Mouse (Mus musculus): ENCODE results near the gene C2cd4d. TPM values are rescaled to one million over a fixed set of nuclear protein-coding genes. Genes with fewer than 3 reads are reported as not detected.

Gene C2cd4d
- polyA plus RNA-seq, 1 experiment from 2014 or later: 0.52 TPM

DNA sequence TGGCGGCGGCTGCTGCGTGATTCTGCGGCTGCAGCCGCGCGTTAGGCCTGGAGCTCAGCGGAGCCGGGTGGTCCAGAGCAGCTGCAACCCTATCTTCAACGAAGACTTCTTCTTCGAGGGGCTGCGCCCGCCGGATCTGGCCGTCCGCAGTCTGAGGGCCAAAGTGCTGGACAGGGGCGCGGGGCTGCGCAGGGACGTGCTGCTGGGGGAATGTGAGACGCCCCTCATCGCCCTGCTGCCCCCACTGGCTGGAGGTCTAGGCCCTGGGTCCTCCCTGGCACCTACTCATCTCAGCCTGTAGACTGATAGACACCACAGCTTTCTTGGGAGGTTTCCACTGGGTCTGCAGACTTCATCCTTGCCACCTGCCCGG lies 1.9 kb downstream of the C2cd4d start:
- Histone ChIP-seq H3K4me2 (peak overlapping the region; percentile 96), H3K27ac (replicated peaks) (no peak overlapping the region), H3K4me3 (peak overlapping the region; percentile 65), H3K36me3 (no peaks in the 10 kb centered on the region), H3K9me3 (peaks cover 4% of the 10 kb centered on the region; the same call in 1 of the 2 replicates), H3K27me3 (replicated peaks) (peaks cover 66% of the 10 kb centered on the region), H3K4me1 (peaks cover 5% of the 10 kb centered on the region), H3K9ac (peak overlapping the region; percentile 84)
- no peak for ATAC-seq (ENCODE audit: extremely low read depth, insufficient number of reproducible peaks, low FRiP score, low TSS enrichment)
- 5% methylated on average over 23 of the region's 23 CpGs for WGBS

DNA sequence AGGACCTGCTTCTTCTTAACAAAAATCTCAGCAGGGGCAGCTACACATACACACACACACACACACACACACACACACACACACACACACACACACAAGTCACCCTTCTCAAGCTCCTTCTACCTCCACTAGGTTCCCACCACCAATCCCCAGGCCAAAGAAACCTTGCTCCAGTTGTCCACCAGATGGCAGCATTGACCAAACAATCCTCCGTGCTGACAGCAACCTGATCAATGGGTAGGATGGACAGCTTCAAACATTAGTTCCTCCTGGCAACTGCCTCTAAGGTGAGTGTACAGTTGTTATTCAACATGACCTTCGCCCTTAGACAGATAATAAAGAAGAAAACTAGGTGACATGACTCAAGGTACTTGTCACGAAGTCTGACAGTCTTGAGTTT lies 4.5 kb downstream of the C2cd4d start:
- no peak for ATAC-seq (ENCODE audit: extremely low read depth, insufficient number of reproducible peaks, low FRiP score, low TSS enrichment)
- Histone ChIP-seq H3K4me2 (no peak overlapping the region), H3K9me3 (peaks cover 4% of the 10 kb centered on the region; the same call in 1 of the 2 replicates), H3K36me3 (no peaks in the 10 kb centered on the region), H3K4me1 (peaks cover 15% of the 10 kb centered on the region), H3K27ac (replicated peaks) (no peak overlapping the region), H3K9ac (no peak overlapping the region), H3K27me3 (replicated peaks) (peaks cover 48% of the 10 kb centered on the region), H3K4me3 (no peak overlapping the region)
- WGBS: 20% methylated on average over 3 of the region's 3 CpGs

GRCm38 (mm10) chr3:94367511-94367910 lies 5.3 kb downstream of the C2cd4d start:
- H3K27ac ChIP-seq (replicated peaks): no peak overlapping the region
- no peaks in the 10 kb centered on the region for H3K36me3 ChIP-seq
- H3K4me3 ChIP-seq: no peak overlapping the region
- no peak for ATAC-seq (ENCODE audit: extremely low read depth, insufficient number of reproducible peaks, low FRiP score, low TSS enrichment)
- H3K27me3 ChIP-seq (replicated peaks): peaks cover 41% of the 10 kb centered on the region
- 66% methylated on average over 6 of the region's 6 CpGs for WGBS
- H3K4me1 ChIP-seq: peaks cover 23% of the 10 kb centered on the region
- peaks cover 4% of the 10 kb centered on the region; the same call in 1 of the 2 replicates for H3K9me3 ChIP-seq
- no peak overlapping the region for H3K4me2 ChIP-seq
- H3K9ac ChIP-seq: no peak overlapping the region

DNA sequence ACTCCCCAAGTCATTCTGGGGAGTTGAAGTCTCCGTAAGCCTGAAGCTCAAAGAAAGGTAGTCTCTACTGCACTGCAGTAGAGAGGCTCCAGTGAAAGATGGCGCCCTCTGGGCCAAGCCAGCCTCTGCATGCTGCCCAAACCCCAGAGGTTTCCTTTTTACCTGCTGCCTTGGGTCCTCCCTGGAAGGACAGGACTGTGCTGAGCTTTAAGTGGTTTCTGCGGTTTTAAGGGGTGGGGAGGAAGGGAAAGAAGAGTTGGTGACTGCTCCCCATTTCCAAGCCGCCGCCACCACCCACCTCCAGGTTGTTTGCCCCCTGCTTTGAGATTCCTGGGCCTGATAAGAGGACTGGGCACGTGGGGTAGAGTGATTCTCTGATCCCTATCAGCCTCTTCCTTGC lies 6.4 kb downstream of the C2cd4d start:
- no peak for ATAC-seq (ENCODE audit: extremely low read depth, insufficient number of reproducible peaks, low FRiP score, low TSS enrichment)
- H3K4me2 ChIP-seq: no peak overlapping the region
- 60% methylated on average over 6 of the region's 6 CpGs for WGBS
- H3K4me3 ChIP-seq: no peak overlapping the region
- H3K4me1 ChIP-seq: peaks cover 28% of the 10 kb centered on the region
- H3K9ac ChIP-seq: no peak overlapping the region
- H3K27ac ChIP-seq (replicated peaks): no peak overlapping the region
- H3K9me3 ChIP-seq: peaks cover 4% of the 10 kb centered on the region; the same call in 1 of the 2 replicates
- no peaks in the 10 kb centered on the region for H3K36me3 ChIP-seq
- peaks cover 32% of the 10 kb centered on the region for H3K27me3 ChIP-seq (replicated peaks)

GRCm38 (mm10) chr3:94369709-94370108 lies 7.5 kb downstream of the C2cd4d start:
- Histone ChIP-seq H3K36me3 (no peaks in the 10 kb centered on the region), H3K27ac (replicated peaks) (no peak overlapping the region), H3K9ac (no peak overlapping the region), H3K27me3 (replicated peaks) (peaks cover 28% of the 10 kb centered on the region), H3K4me2 (no peak overlapping the region), H3K4me1 (peaks cover 39% of the 10 kb centered on the region), H3K9me3 (peaks cover 3% of the 10 kb centered on the region; the same call in 1 of the 2 replicates), H3K4me3 (no peak overlapping the region)
- WGBS: 32% methylated on average over 2 of the region's 2 CpGs
- no peak for ATAC-seq (ENCODE audit: extremely low read depth, insufficient number of reproducible peaks, low FRiP score, low TSS enrichment)

GRCm38 (mm10) chr3:94371637-94372036 lies 9.4 kb downstream of the C2cd4d start:
- peak overlapping the region; percentile 35 for H3K4me3 ChIP-seq

DNA sequence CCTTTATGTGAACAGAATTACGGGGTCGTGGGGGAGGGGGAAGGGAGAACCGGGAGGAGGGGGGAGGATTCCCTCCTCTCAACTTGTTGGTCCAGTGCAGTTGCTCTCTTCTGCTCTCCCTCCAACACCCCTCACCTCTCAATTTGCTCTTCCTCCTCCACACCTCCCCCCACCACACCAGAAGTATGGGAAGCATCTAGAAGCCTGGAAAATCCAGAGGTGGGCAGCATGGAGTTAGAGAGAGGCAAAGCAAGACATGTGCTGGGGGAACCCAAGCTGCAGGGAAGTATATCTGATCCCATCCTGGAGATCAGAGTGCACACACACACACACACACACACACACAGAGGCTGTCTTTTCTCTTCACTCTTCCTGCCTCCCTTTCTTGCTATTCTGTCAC lies 9.8 kb downstream of the C2cd4d start:
- peak overlapping the region; percentile 63; the same call in 1 of the 2 replicates for H3K9ac ChIP-seq

More at GRCm38 (mm10) chr3:94371637-94372036, 9.4 kb downstream of the C2cd4d start:
- peaks cover 39% of the 10 kb centered on the region for H3K4me1 ChIP-seq
- 3% methylated on average over 11 of the region's 11 CpGs for WGBS
- H3K9ac ChIP-seq: peak overlapping the region; percentile 63; the same call in 1 of the 2 replicates
- no peaks in the 10 kb centered on the region for H3K9me3 ChIP-seq
- no peak for ATAC-seq (ENCODE audit: extremely low read depth, insufficient number of reproducible peaks, low FRiP score, low TSS enrichment)
- H3K36me3 ChIP-seq: no peaks in the 10 kb centered on the region
- no peak overlapping the region; the same call in 1 of the 2 replicates for H3K27ac ChIP-seq (replicated peaks)
- peaks cover 27% of the 10 kb centered on the region for H3K27me3 ChIP-seq (replicated peaks)
- H3K4me2 ChIP-seq: peak overlapping the region; percentile 67

GRCm38 (mm10) chr3:94372641-94373040 lies 10.4 kb downstream of the C2cd4d start, which contains the start of gene Rorc:
Gene Rorc (plus strand): TSS chr3:94372794.
- ATAC-seq (ENCODE audit: extremely low read depth, insufficient number of reproducible peaks, low FRiP score, low TSS enrichment): no peak
- H3K36me3 ChIP-seq: no peaks in the 10 kb centered on the region
- no peak within 1 kb of the TSS; the same call in 1 of the 2 replicates for H3K27ac ChIP-seq (replicated peaks)
- H3K9me3 ChIP-seq: no peaks in the 10 kb centered on the region
- H3K4me3 ChIP-seq: peak within 1 kb of the TSS; percentile 38
- H3K4me2 ChIP-seq: peak within 1 kb of the TSS; percentile 68
- H3K9ac ChIP-seq: peak within 1 kb of the TSS; percentile 63
- WGBS: 22% methylated on average over 5 of the region's 5 CpGs
- peaks cover 35% of the 10 kb centered on the region for H3K27me3 ChIP-seq (replicated peaks)
- H3K4me1 ChIP-seq: peaks cover 43% of the 10 kb centered on the region

More for the DNA sequence above, 9.8 kb downstream of the C2cd4d start:
- no peak for ATAC-seq (ENCODE audit: extremely low read depth, insufficient number of reproducible peaks, low FRiP score, low TSS enrichment)
- Histone ChIP-seq H3K4me1 (peaks cover 39% of the 10 kb centered on the region), H3K4me3 (peak overlapping the region; percentile 35), H3K27me3 (replicated peaks) (peaks cover 31% of the 10 kb centered on the region), H3K9me3 (no peaks in the 10 kb centered on the region), H3K36me3 (no peaks in the 10 kb centered on the region), H3K27ac (replicated peaks) (no peak overlapping the region; the same call in 1 of the 2 replicates), H3K4me2 (peak overlapping the region; percentile 67)
- WGBS: 4% methylated on average over 3 of the region's 3 CpGs

DNA sequence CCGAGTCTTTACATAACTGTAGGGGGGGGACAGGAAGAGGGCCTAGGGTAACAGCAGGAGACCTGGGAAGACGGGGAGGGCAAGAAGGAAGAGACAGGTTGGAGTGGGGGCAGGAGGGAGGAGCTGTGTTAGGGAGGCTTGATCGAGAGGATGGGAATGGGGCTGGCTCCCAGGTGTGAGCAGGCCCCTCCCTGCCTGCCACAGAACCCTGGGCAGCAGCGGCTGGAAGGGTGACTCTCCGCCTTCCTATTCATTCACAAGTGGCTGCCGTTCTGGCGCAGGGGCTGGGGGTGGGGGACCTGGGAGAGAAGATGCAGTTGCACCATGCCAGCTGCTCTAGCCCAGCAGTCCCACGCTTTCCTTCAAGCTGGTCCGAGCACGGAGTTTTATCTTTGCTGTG lies 10.9 kb downstream of the C2cd4d start:
- peak; percentile 37; the same call in 1 of the 2 replicates for ATAC-seq (ENCODE audit: extremely low read depth, insufficient number of reproducible peaks, low FRiP score, low TSS enrichment)
- Histone ChIP-seq H3K27me3 (replicated peaks) (peaks cover 35% of the 10 kb centered on the region), H3K36me3 (no peaks in the 10 kb centered on the region), H3K4me2 (peak overlapping the region; percentile 68), H3K9ac (peak overlapping the region; percentile 48), H3K27ac (replicated peaks) (no peak overlapping the region), H3K9me3 (no peaks in the 10 kb centered on the region), H3K4me1 (peaks cover 43% of the 10 kb centered on the region), H3K4me3 (peak overlapping the region; percentile 38)
- WGBS: 3% methylated on average over 10 of the region's 10 CpGs

GRCm38 (mm10) chr3:94373597-94374011 lies 11.4 kb downstream of the C2cd4d start:
- WGBS: 1% methylated on average over 5 of the region's 5 CpGs
- H3K36me3 ChIP-seq: no peaks in the 10 kb centered on the region

GRCm38 (mm10) chr3:94374636-94375035 lies 12.4 kb downstream of the C2cd4d start:
- peaks cover 35% of the 10 kb centered on the region for H3K27me3 ChIP-seq (replicated peaks)
- no peak overlapping the region for H3K9ac ChIP-seq
- no peaks in the 10 kb centered on the region for H3K9me3 ChIP-seq
- H3K27ac ChIP-seq (replicated peaks): no peak overlapping the region
- H3K36me3 ChIP-seq: no peaks in the 10 kb centered on the region
- no peak for ATAC-seq (ENCODE audit: extremely low read depth, insufficient number of reproducible peaks, low FRiP score, low TSS enrichment)
- H3K4me1 ChIP-seq: peaks cover 42% of the 10 kb centered on the region
- no peak overlapping the region for H3K4me2 ChIP-seq
- H3K4me3 ChIP-seq: no peak overlapping the region

More at GRCm38 (mm10) chr3:94373597-94374011, 11.4 kb downstream of the C2cd4d start:
- Histone ChIP-seq H3K9ac (peak overlapping the region; percentile 48), H3K4me1 (peaks cover 43% of the 10 kb centered on the region), H3K4me2 (peak overlapping the region; percentile 68), H3K27me3 (replicated peaks) (peaks cover 35% of the 10 kb centered on the region), H3K9me3 (no peaks in the 10 kb centered on the region), H3K27ac (replicated peaks) (no peak overlapping the region), H3K4me3 (peak overlapping the region; percentile 38)
- ATAC-seq (ENCODE audit: extremely low read depth, insufficient number of reproducible peaks, low FRiP score, low TSS enrichment): 0 out of 2 replicates have a peak, but pooled peaks have one; percentile 19

- Histone ChIP-seq H3K9me3 (no peaks in the 10 kb centered on the region), H3K9ac (no peak overlapping the region), H3K4me1 (peaks cover 39% of the 10 kb centered on the region), H3K36me3 (no peaks in the 10 kb centered on the region), H3K4me3 (no peak overlapping the region), H3K27ac (replicated peaks) (no peak overlapping the region), H3K4me2 (no peak overlapping the region), H3K27me3 (replicated peaks) (peaks cover 35% of the 10 kb centered on the region)
- WGBS: 64% methylated on average over 2 of the region's 2 CpGs
- ATAC-seq (ENCODE audit: extremely low read depth, insufficient number of reproducible peaks, low FRiP score, low TSS enrichment): no peak
These were observed 12.9 kb downstream of the C2cd4d start for GRCm38 (mm10) chr3:94375146-94375545.

Data from heart, embryonic 13.5 days (tissue).